Mouse (Mus musculus) mesoderm, embryonic 11.5 days (tissue): ENCODE data around the gene 1700034J05Rik.

ENCODE experiments used
- DNase-seq: peaks from one replicate; pipeline ENCODE4 v3.0.0-alpha.2; 2012; ENCODE audit warnings: low read depth, low spot score

1700034J05Rik gene

DNA sequence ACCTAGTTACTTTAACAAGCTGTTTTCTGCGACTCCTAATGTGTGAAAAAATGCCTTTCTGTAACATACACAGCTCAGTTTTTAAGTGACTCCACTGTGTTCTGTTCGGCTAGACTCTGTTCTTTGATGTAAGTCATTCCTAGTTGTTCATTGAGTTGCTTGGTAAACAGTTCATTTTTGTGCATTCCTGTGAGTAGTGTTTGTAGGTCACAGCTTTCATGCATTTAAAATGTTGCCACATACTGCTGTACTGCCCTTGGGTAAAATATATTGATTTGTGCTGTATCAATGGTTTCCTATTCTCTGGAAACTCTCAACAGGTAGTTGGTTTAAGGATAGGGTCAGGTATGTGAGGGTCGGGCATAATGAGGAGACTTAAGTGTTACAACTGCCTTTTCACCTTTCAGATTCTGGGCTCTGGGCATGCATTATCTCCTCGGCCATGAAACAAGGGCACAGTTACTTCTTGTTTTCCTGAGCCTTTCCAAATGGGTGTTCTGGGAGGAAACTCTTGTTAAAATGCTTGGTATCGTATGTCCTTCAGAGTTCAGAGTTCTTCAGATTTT lies 27.7 kb downstream of the 1700034J05Rik start:
- no peak for DNase-seq

DNA sequence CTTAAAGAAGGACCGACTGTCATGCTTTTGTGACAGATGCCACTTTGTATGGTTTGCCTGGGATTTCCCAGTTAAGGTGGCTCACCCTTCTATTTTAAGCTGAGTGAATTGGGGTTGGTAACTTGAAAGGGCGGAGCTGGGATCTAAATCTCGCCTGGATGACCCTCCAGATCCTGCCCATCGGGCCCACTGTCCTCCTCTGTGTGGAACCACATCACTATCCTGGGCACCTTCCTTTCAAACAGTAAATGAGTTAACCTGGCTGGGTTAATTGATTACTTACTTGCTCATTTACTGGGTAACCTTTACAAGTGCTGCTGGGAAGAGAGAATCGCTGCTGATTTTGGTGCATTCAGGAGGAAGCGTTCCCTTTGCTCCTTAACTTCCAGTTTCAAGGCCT lies 35.9 kb downstream of the 1700034J05Rik start:
- DNase-seq = no peak

GRCm38 (mm10) chr6:146917396-146917795 lies 36.8 kb downstream of the 1700034J05Rik start:
- no peak for DNase-seq

GRCm38 (mm10) chr6:146915808-146916207 lies 38.4 kb downstream of the 1700034J05Rik start:
- DNase-seq = no peak

DNA sequence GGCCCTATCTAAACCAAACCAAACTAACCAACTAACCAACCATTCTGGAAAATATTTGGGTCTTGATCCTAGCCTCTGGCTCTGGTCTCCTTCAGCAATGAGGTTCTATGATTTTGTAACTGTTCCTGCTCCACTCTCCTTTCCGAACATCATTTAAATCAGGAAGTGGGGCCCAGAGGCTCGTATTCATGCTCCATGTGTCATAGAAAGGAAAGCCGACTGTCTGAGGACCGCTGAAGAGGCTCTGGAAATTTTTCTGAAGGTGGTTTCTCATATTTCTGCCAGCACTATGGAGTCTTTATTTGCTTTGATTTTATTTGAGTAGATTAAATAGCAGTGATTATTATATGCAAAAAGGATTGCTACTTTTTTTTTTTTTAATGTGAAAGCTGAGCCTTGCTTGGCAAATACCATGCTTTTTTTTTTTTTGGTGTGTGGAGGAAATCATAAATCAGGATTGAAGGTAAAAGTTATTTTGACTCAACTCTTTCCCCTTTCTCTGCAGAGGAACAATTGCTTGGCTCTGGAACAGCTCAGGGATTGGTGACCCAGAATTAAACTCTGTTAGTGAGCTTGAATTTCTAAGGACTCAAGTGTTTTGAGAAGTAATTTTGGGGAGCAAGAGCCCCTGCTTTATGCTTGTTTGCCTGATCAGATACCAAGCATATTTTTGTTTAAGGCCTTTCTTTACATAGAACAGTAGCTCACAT lies 40.6 kb downstream of the 1700034J05Rik start:
- no peak for DNase-seq

GRCm38 (mm10) chr6:146912835-146913488 lies 41.3 kb downstream of the 1700034J05Rik start:
- DNase-seq = peak; percentile 25

GRCm38 (mm10) chr6:146910801-146911200 lies 43.4 kb downstream of the 1700034J05Rik start:
- no peak for DNase-seq

GRCm38 (mm10) chr6:146909725-146910489 lies 44.3 kb downstream of the 1700034J05Rik start:
- no peak for DNase-seq

- DNase-seq = no peak
Measured at GRCm38 (mm10) chr6:146908801-146909200, 45.4 kb downstream of the 1700034J05Rik start.

- DNase-seq = no peak
Measured at GRCm38 (mm10) chr6:146907795-146908190, 46.4 kb downstream of the 1700034J05Rik start.

GRCm38 (mm10) chr6:146907061-146907794 lies 47.0 kb downstream of the 1700034J05Rik start:
- DNase-seq = no peak

- DNase-seq = no peak
Measured at GRCm38 (mm10) chr6:146906000-146906786, 48.0 kb downstream of the 1700034J05Rik start.

DNA sequence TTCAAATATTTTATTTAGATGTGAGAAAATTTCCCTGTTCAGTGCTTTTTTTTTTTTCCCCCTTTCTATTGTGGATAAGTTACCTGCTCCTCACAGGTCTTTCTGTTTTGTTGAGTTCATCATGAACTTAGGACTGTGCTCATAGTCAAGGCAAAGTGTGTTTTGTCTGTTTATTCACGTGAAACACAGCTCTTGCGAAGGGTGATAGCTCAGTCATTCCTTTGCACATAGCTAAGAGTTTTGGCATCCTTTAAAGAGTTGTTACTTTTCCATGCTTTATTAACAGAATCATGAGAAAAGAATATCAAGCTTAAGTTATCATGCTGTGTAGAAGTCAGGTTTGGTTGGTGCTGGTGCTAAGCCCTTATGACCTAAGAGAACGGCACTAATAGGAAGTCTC lies 49.5 kb downstream of the 1700034J05Rik start:
- DNase-seq = no peak

DNA sequence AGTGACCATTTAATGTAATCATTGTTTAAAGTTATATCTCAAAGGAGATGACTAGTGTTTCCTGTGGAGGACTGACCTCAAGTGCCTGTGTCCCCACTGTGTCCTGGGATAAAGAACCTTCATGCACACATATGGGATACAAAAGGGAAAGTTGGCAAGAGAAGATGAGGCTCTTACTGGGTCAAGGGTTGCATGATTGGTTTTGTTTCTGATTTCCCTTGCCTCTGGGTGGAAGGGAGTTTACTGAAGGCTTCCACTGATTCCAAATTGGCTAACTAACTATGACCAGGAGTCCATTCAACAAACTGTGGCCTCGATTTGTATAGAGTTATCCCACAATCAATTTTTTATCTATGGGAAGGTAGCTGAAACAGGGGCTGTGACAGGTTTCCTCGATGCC lies 50.6 kb downstream of the 1700034J05Rik start:
- DNase-seq = no peak

GRCm38 (mm10) chr6:146901929-146902328 lies 52.3 kb downstream of the 1700034J05Rik start:
- no peak for DNase-seq
